ENCODE assay signal across 23 mouse cellular contexts in the genomic region with DNA sequence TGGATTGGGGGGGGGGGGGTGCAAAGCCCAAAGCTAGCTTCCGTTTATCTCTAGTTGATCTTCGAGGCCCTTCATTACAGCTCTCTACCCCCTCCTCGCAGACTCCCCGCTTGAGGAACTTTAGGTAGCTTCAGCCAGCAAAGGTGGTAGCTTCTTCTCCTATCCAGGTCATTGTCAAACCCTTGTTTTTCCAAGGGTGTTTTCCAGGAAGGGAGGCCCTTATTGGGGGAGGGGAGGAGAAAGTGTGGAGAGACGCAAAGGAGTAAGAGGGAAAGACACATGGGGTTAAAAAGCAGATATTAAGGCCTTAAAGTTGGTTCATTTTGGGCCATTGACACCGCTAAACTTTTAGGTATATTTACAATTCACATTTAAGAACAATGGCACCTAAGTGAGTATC. TPM values are rescaled to one million over a fixed set of nuclear protein-coding genes. Genes with fewer than 3 reads are reported as not detected.
A peak's percentile ranks its signal among the peaks of the same experiment; 100 is the strongest.
DNase-seq lines count a peak whose midpoint lies in the region; ATAC-seq lines count a peak whose summit lies in the region.
"Had no signal": no experiment of that assay in that cellular context is flagged by ENCODE, and none has a peak within 500 bp of the region (broad histone marks: within the 10 kb centered on the region; RNA-seq: fewer than 3 reads in every experiment).

No protein-coding gene starts in this region.

- no peak overlapping the region for H3K4me3 ChIP-seq in forebrain, embryonic 11.5 days (ENCODE audit: low read depth, low read length)
- no peak overlapping the region for H3K4me3 ChIP-seq in forebrain, embryonic 16.5 days (replicated peaks; ENCODE audit: low read length)
- no peak overlapping the region for H3K4me3 ChIP-seq in heart, embryonic 15.5 days
- no peak overlapping the region for H3K4me3 ChIP-seq in neural tube, embryonic 12.5 days
- no peak overlapping the region for H3K4me3 ChIP-seq in embryonic facial prominence, embryonic 12.5 days
- H3K4me3 ChIP-seq: layer of hippocampus, adult 2 months; megakaryocyte, embryonic 14.5 days had no signal

- H3K27me3 ChIP-seq in forebrain, embryonic 11.5 days (ENCODE audit: control insufficient read depth, insufficient read depth, low read length): no peaks in the 10 kb centered on the region; the same call in 1 of the 2 replicates
- no peaks in the 10 kb centered on the region for H3K27me3 ChIP-seq in forebrain, embryonic 16.5 days (replicated peaks; ENCODE audit: control insufficient read depth, insufficient read depth, low read length)
- peaks cover 40% of the 10 kb centered on the region for H3K27me3 ChIP-seq in heart, embryonic 15.5 days
- no peaks in the 10 kb centered on the region; the same call in 1 of the 2 replicates for H3K27me3 ChIP-seq in neural tube, embryonic 12.5 days (replicated peaks)
- H3K27me3 ChIP-seq in embryonic facial prominence, embryonic 12.5 days: peaks cover 23% of the 10 kb centered on the region

- peaks cover 13% of the 10 kb centered on the region; the same call in 1 of the 2 replicates for H3K4me1 ChIP-seq in forebrain, embryonic 11.5 days (replicated peaks; ENCODE audit: control insufficient read depth, insufficient read depth, low read length)
- peaks cover 17% of the 10 kb centered on the region for H3K4me1 ChIP-seq in forebrain, embryonic 16.5 days (replicated peaks; ENCODE audit: control insufficient read depth, insufficient read depth, low read length)
- H3K4me1 ChIP-seq in heart, embryonic 15.5 days (replicated peaks): peaks cover 18% of the 10 kb centered on the region
- peaks cover 44% of the 10 kb centered on the region for H3K4me1 ChIP-seq in neural tube, embryonic 12.5 days
- peaks cover 20% of the 10 kb centered on the region for H3K4me1 ChIP-seq in embryonic facial prominence, embryonic 12.5 days
- H3K4me1 ChIP-seq: megakaryocyte, embryonic 14.5 days had no signal

- no peaks in the 10 kb centered on the region for H3K9me3 ChIP-seq in forebrain, embryonic 11.5 days (ENCODE audit: control insufficient read depth, low read length)
- H3K9me3 ChIP-seq in forebrain, embryonic 16.5 days (ENCODE audit: control insufficient read depth, low read length): no peaks in the 10 kb centered on the region
- no peaks in the 10 kb centered on the region for H3K9me3 ChIP-seq in heart, embryonic 15.5 days (replicated peaks)
- no peaks in the 10 kb centered on the region for H3K9me3 ChIP-seq in neural tube, embryonic 12.5 days
- no peaks in the 10 kb centered on the region for H3K9me3 ChIP-seq in embryonic facial prominence, embryonic 12.5 days
- H3K9me3 ChIP-seq: hindbrain, embryonic 12.5 days; liver, embryonic 13.5 days had no signal

- no peak overlapping the region for H3K4me2 ChIP-seq in forebrain, embryonic 11.5 days (ENCODE audit: low read depth, low read length, severe bottlenecking)
- no peak overlapping the region for H3K4me2 ChIP-seq in forebrain, embryonic 16.5 days (ENCODE audit: low read length)
- H3K4me2 ChIP-seq in heart, embryonic 15.5 days: peak overlapping the region; percentile 82; the same call in 1 of the 2 replicates
- peak overlapping the region; percentile 74; the same call in 1 of the 2 replicates for H3K4me2 ChIP-seq in neural tube, embryonic 12.5 days (replicated peaks)
- H3K4me2 ChIP-seq in embryonic facial prominence, embryonic 12.5 days (replicated peaks): peak overlapping the region; percentile 67; the same call in 1 of the 2 replicates

- no peak overlapping the region; the same call in 1 of the 2 replicates for H3K9ac ChIP-seq in forebrain, embryonic 11.5 days (ENCODE audit: low read length)
- no peak overlapping the region for H3K9ac ChIP-seq in forebrain, embryonic 16.5 days (replicated peaks; ENCODE audit: low read depth, low read length)
- H3K9ac ChIP-seq in heart, embryonic 15.5 days: no peak overlapping the region
- no peak overlapping the region for H3K9ac ChIP-seq in neural tube, embryonic 12.5 days
- no peak overlapping the region for H3K9ac ChIP-seq in embryonic facial prominence, embryonic 12.5 days
- H3K9ac ChIP-seq: lung, embryonic 14.5 days had no signal

- peaks cover 5% of the 10 kb centered on the region; the same call in 1 of the 2 replicates for H3K36me3 ChIP-seq in forebrain, embryonic 11.5 days (ENCODE audit: control insufficient read depth, insufficient read depth, low read length)
- no peaks in the 10 kb centered on the region for H3K36me3 ChIP-seq in forebrain, embryonic 16.5 days (ENCODE audit: control insufficient read depth, insufficient read depth)
- no peaks in the 10 kb centered on the region for H3K36me3 ChIP-seq in heart, embryonic 15.5 days
- peaks cover 16% of the 10 kb centered on the region for H3K36me3 ChIP-seq in neural tube, embryonic 12.5 days
- H3K36me3 ChIP-seq in embryonic facial prominence, embryonic 12.5 days: no peaks in the 10 kb centered on the region
- H3K36me3 ChIP-seq: liver, embryonic 13.5 days had no signal

- intact Hi-C loops in heart, postnatal 10 days (cut with DNase I): no loop called here

- WGBS in forebrain, embryonic 11.5 days: 26% methylated on average over 6 of the region's 6 CpGs
- WGBS in forebrain, embryonic 16.5 days: 28% methylated on average over 6 of the region's 6 CpGs
- 41% methylated on average over 6 of the region's 6 CpGs for WGBS in heart, embryonic 15.5 days
- 20% methylated on average over 6 of the region's 6 CpGs for WGBS in neural tube, embryonic 12.5 days
- WGBS in embryonic facial prominence, embryonic 12.5 days: 25% methylated on average over 6 of the region's 6 CpGs

- ATAC-seq in forebrain, embryonic 11.5 days (replicated peaks; ENCODE audit: low FRiP score): no peak
- ATAC-seq in forebrain, embryonic 16.5 days: no peak
- no peak for ATAC-seq in heart, embryonic 15.5 days (replicated peaks; ENCODE audit: insufficient number of reproducible peaks, insufficient read depth, low FRiP score, low read depth)
- no peak for ATAC-seq in neural tube, embryonic 12.5 days (ENCODE audit: low FRiP score, low read depth)
- ATAC-seq in embryonic facial prominence, embryonic 12.5 days (ENCODE audit: insufficient number of reproducible peaks, insufficient read depth, low FRiP score, low TSS enrichment): no peak

- DNase-seq in forebrain, embryonic 11.5 days (ENCODE audit: low spot score): peak; percentile 48
- no peak for DNase-seq in heart, postnatal 10 days
- no peak for DNase-seq in neural tube, embryonic 10.5 days (ENCODE audit: extremely low spot score, low spot score)
- no peak for DNase-seq in lung, postnatal 14 days
- DNase-seq: adrenal gland, postnatal 10 days; cerebellum, adult 18-20 months; forebrain, postnatal 0 days; gastrocnemius, postnatal 36 days; kidney, adult 18-20 months; liver, embryonic 13.5 days; lung, postnatal 36 days; thymus, adult 18-20 months; thymus, postnatal 36 days had no signal

- H3K27ac ChIP-seq in forebrain, embryonic 11.5 days (ENCODE audit: low read depth, low read length): no peak overlapping the region
- H3K27ac ChIP-seq in forebrain, embryonic 16.5 days (ENCODE audit: low read length): no peak overlapping the region
- H3K27ac ChIP-seq in heart, embryonic 15.5 days: peak overlapping the region; percentile 37; the same call in 1 of the 2 replicates
- no peak overlapping the region for H3K27ac ChIP-seq in neural tube, embryonic 12.5 days
- no peak overlapping the region for H3K27ac ChIP-seq in embryonic facial prominence, embryonic 12.5 days
- H3K27ac ChIP-seq: hindbrain, embryonic 12.5 days; liver, embryonic 13.5 days had no signal

RNA-seq across cellular contexts. Expression of gene Sall1, which starts 19.2 kb away (rescaled TPM):
- 27.8 and 32.9 TPM in 2 replicates for polyA plus RNA-seq in forebrain, embryonic 11.5 days (2014; fragmentation: Nextera tagmentation; extraction: Ambion mirVana)
- polyA plus RNA-seq in forebrain, embryonic 16.5 days (2015; fragmentation: Nextera tagmentation; extraction: Ambion mirVana): 12.5 and 14.6 TPM in 2 replicates
- polyA plus RNA-seq in heart, embryonic 15.5 days (2015; fragmentation: Nextera tagmentation; extraction: Ambion mirVana): 2.5 and 3.6 TPM in 2 replicates
- 1 to 10 TPM; 2.0 to 2.8 TPM for total RNA-seq in heart, postnatal 10 days (2021)
- polyA plus RNA-seq in neural tube, embryonic 12.5 days (2016; fragmentation: Nextera tagmentation; extraction: Ambion mirVana): 26.0 and 26.6 TPM in 2 replicates
- polyA plus RNA-seq in embryonic facial prominence, embryonic 12.5 days (2016; fragmentation: Nextera tagmentation; extraction: Ambion mirVana): 2.5 and 3.0 TPM in 2 replicates
- total RNA-seq: gastrocnemius, postnatal 36 days; MEL; neutrophil, adult 5-6 weeks had no signal

Comparison
In these comparisons a context has a peak if more than half of its experiments do, and no peak if none do; other contexts are left out.
1. H3K4me2 ChIP-seq: peak in heart, embryonic 15.5 days (single experiment), neural tube, embryonic 12.5 days (single experiment) and embryonic facial prominence, embryonic 12.5 days (single experiment); none in forebrain, embryonic 11.5 days (single experiment) and forebrain, embryonic 16.5 days (single experiment).